Mouse (Mus musculus) C2C12 (cell line): Measurements from ENCODE around the gene Fkbp15.

Source experiments
- CTCF ChIP-seq: IDR thresholded peaks from one replicate; pipeline ENCODE4 v1.5.1; 2011; ENCODE audit not compliant: control insufficient read depth, insufficient read depth, insufficient read length
- MAX ChIP-seq: IDR thresholded peaks from one replicate; pipeline ENCODE4 v1.6.1; 2011; ENCODE audit warnings: mild to moderate bottlenecking, control low read depth
- USF1 ChIP-seq: IDR thresholded peaks from one replicate; pipeline ENCODE4 v1.6.1; 2011; ENCODE audit warnings: low read depth, mild to moderate bottlenecking, control low read depth, moderate library complexity

DNA sequence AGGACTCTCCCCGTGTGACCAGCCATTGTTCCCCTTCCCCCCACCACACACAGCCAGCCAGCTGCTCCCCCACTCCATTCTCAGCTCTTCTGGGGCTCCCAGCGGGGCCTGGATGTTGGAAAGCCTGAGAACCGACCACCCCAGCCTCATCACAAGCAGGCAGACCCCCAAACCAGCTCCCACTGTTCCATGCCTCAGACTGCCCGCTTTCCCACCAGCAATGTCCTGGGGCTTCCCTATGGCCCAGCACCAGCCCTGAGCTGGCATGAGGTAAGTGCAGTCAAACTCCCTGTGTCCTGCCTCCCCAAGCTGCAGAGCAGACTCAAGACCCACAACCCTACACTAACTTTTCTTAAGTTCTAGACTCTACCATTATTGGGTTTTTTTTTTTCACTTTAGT, 45.8 kb upstream of the Fkbp15 start:
- TF ChIP-seq CTCF (no peak), USF1 (no peak), MAX (no peak)
